Mouse (Mus musculus) left cerebral cortex, adult 2 months (tissue): ENCODE measurements around the gene Rbm45. TPM values are rescaled to one million over a fixed set of nuclear protein-coding genes. Genes with fewer than 3 reads are reported as not detected.

Experiments
- DNase-seq, 2 experiments: peaks; one replicate each; pipeline ENCODE4 v3.0.0; 2021 to 2022; ENCODE audit warnings: low spot score in 2 of 2, mixed read lengths in 1 of 2; ENCODE audit errors: extremely low spot score in 1 of 2
- H3K27ac ChIP-seq: fragments of 200-600 bp; 2 replicates; pipeline ENCODE4 v1.8.1; 2022
- H3K4me3 ChIP-seq: fragments of 200-600 bp; 2 replicates; pipeline ENCODE4 v1.8.1; 2022
- CTCF ChIP-seq: fragments of 200-600 bp; IDR thresholded peaks from 2 replicates; pipeline ENCODE4 v1.8.1; 2022; ENCODE audit warnings: antibody characterized with exemption, mild to moderate bottlenecking, moderate library complexity
- intact Hi-C: fragments of 180-260 bp; cut with DNase I; formaldehyde crosslinking; loops from one replicate; pipeline ENCODE4 v1.15.1; 2025
- total RNA-seq, 2 experiments: library from RNA; stranded (reverse); gene quantifications; 2 replicates each; pipeline ENCODE4 v1.2.3; 2021

Rbm45 gene
- total RNA-seq, 2 experiments from 2014 or later, result 40.4 to 41.7 TPM

- Histone ChIP-seq H3K27ac (peak overlapping the region; percentile 79), H3K4me3 (peak overlapping the region; percentile 72)
- intact Hi-C loops, result loop anchor here (1.0 to 2.0 kb wide), 3 partner anchors 38 to 133 kb away; no protein-coding TSS in a partner anchor
- TF ChIP-seq CTCF, result no peak
- no peak for DNase-seq
Observed at GRCm38 (mm10) chr2:76405596-76406150, 35.9 kb downstream of the Rbm45 start.

GRCm38 (mm10) chr2:76406151-76406936 is 36.6 kb downstream of the Rbm45 start, which contains the start of gene Osbpl6:
Gene Osbpl6 (plus strand): TSS chr2:76406508.
- DNase-seq, result peak; percentile 77 to 82
- peak within 1 kb of the TSS; percentile 96 for H3K27ac ChIP-seq
- H3K4me3 ChIP-seq, result peak within 1 kb of the TSS; percentile 72
- TF ChIP-seq CTCF, result no peak; the same call in 1 of the 2 replicates
- intact Hi-C loops, result loop anchor here (1.0 to 2.0 kb wide), 3 partner anchors 39 to 132 kb away; no protein-coding TSS in a partner anchor

- DNase-seq, result peak; percentile 65 to 68
- no peak for TF ChIP-seq CTCF
- intact Hi-C loops, result loop anchor here (1.0 to 2.0 kb wide), 3 partner anchors 40 to 132 kb away; no protein-coding TSS in a partner anchor
- Histone ChIP-seq H3K27ac (peak overlapping the region; percentile 96), H3K4me3 (peak overlapping the region; percentile 72)
Observed at GRCm38 (mm10) chr2:76406937-76407441, 37.2 kb downstream of the Rbm45 start.

GRCm38 (mm10) chr2:76409526-76409925 is 39.7 kb downstream of the Rbm45 start:
- no peak overlapping the region for H3K4me3 ChIP-seq
- intact Hi-C loops, result no loop called here
- no peak for TF ChIP-seq CTCF
- DNase-seq, result no peak
- H3K27ac ChIP-seq, result no peak overlapping the region

GRCm38 (mm10) chr2:76409986-76410385 is 40.2 kb downstream of the Rbm45 start:
- intact Hi-C loops, result no loop called here
- Histone ChIP-seq H3K27ac (no peak overlapping the region), H3K4me3 (no peak overlapping the region)
- TF ChIP-seq CTCF, result no peak
- no peak for DNase-seq

- intact Hi-C loops, result no loop called here
- no peak for TF ChIP-seq CTCF
- no peak overlapping the region for H3K27ac ChIP-seq
- no peak for DNase-seq
- H3K4me3 ChIP-seq, result no peak overlapping the region
Observed at GRCm38 (mm10) chr2:76412924-76413323, 43.1 kb downstream of the Rbm45 start.

- DNase-seq, result no peak
- Histone ChIP-seq H3K4me3 (no peak overlapping the region), H3K27ac (no peak overlapping the region)
- TF ChIP-seq CTCF, result no peak
- intact Hi-C loops, result no loop called here
Observed at GRCm38 (mm10) chr2:76417446-76418141, 47.8 kb downstream of the Rbm45 start.

GRCm38 (mm10) chr2:76418142-76418518 is 48.3 kb downstream of the Rbm45 start:
- TF ChIP-seq CTCF, result no peak
- no peak for DNase-seq
- H3K4me3 ChIP-seq, result no peak overlapping the region
- H3K27ac ChIP-seq, result no peak overlapping the region
- intact Hi-C loops, result no loop called here

- TF ChIP-seq CTCF, result no peak
- H3K27ac ChIP-seq, result no peak overlapping the region
- intact Hi-C loops, result no loop called here
- no peak overlapping the region for H3K4me3 ChIP-seq
- DNase-seq, result no peak
Observed at GRCm38 (mm10) chr2:76421411-76421924, 51.7 kb downstream of the Rbm45 start.

GRCm38 (mm10) chr2:76426816-76427215 is 57.0 kb downstream of the Rbm45 start:
- Histone ChIP-seq H3K27ac (no peak overlapping the region), H3K4me3 (no peak overlapping the region)
- no peak for TF ChIP-seq CTCF
- intact Hi-C loops, result no loop called here
- no peak for DNase-seq

GRCm38 (mm10) chr2:76429318-76429717 is 59.5 kb downstream of the Rbm45 start:
- DNase-seq, result no peak
- no peak overlapping the region for H3K27ac ChIP-seq
- H3K4me3 ChIP-seq, result no peak overlapping the region
- TF ChIP-seq CTCF, result no peak
- intact Hi-C loops, result no loop called here
